ENCODE assay signal across 8 mouse cellular contexts in genomic region chr11:106065073-106065922, GRCm38 (mm10). TPM values are rescaled to one million over a fixed set of nuclear protein-coding genes. Genes with fewer than 3 reads are reported as not detected.
DNase-seq lines count a peak whose midpoint lies in the region; ATAC-seq and TF ChIP-seq lines count a peak whose summit lies in the region.

No protein-coding gene starts in this region.

- H3K9me3 ChIP-seq in heart, embryonic 15.5 days (replicated peaks) = no peaks in the 10 kb centered on the region
- no peaks in the 10 kb centered on the region for H3K9me3 ChIP-seq in hindbrain, embryonic 15.5 days
- H3K9me3 ChIP-seq in midbrain, embryonic 12.5 days = no peaks in the 10 kb centered on the region

- H3K4me2 ChIP-seq in heart, embryonic 15.5 days = peak overlapping the region; percentile 90
- peak overlapping the region; percentile 82 for H3K4me2 ChIP-seq in hindbrain, embryonic 15.5 days
- H3K4me2 ChIP-seq in midbrain, embryonic 12.5 days (replicated peaks) = peak overlapping the region; percentile 74

- WGBS in heart, embryonic 15.5 days = 42% methylated on average over 18 of the region's 18 CpGs
- WGBS in hindbrain, embryonic 15.5 days = 43% methylated on average over 18 of the region's 18 CpGs
- 44% methylated on average over 18 of the region's 18 CpGs for whole genome bisulfite sequencing in midbrain, embryonic 12.5 days

- H3K4me1 ChIP-seq in heart, embryonic 15.5 days (replicated peaks) = peaks cover 9% of the 10 kb centered on the region
- H3K4me1 ChIP-seq in bone marrow macrophage, adult 2 months (ENCODE audit: control insufficient read depth, insufficient read depth, low read length) = peaks cover 14% of the 10 kb centered on the region
- H3K4me1 ChIP-seq in hindbrain, embryonic 15.5 days (replicated peaks) = peaks cover 19% of the 10 kb centered on the region
- peaks cover 6% of the 10 kb centered on the region for H3K4me1 ChIP-seq in midbrain, embryonic 12.5 days

- H3K27me3 ChIP-seq in heart, embryonic 15.5 days = no peaks in the 10 kb centered on the region
- H3K27me3 ChIP-seq in hindbrain, embryonic 15.5 days = no peaks in the 10 kb centered on the region
- H3K27me3 ChIP-seq in midbrain, embryonic 12.5 days = no peaks in the 10 kb centered on the region

- H3K4me3 ChIP-seq in heart, embryonic 15.5 days = peak overlapping the region; percentile 98
- H3K4me3 ChIP-seq in bone marrow macrophage, adult 2 months (ENCODE audit: insufficient read depth, low read length) = peak overlapping the region; percentile 92
- H3K4me3 ChIP-seq in hindbrain, embryonic 15.5 days = peak overlapping the region; percentile 81
- H3K4me3 ChIP-seq in midbrain, embryonic 12.5 days = peak overlapping the region; percentile 87

- peak overlapping the region; percentile 94; the same call in 1 of the 2 replicates for H3K9ac ChIP-seq in heart, embryonic 15.5 days
- H3K9ac ChIP-seq in hindbrain, embryonic 15.5 days = peak overlapping the region; percentile 45
- peak overlapping the region; percentile 82; the same call in 1 of the 2 replicates for H3K9ac ChIP-seq in midbrain, embryonic 12.5 days (replicated peaks)

- no peak for TF ChIP-seq CTCF in bone marrow macrophage, adult 2 months (IDR thresholded peaks at IDR 0.05; ENCODE audit: low read depth, low read length)

- peak overlapping the region; percentile 93; the same call in 1 of the 2 replicates for H3K27ac ChIP-seq in heart, embryonic 15.5 days
- no peak overlapping the region for H3K27ac ChIP-seq in bone marrow macrophage, adult 2 months (ENCODE audit: insufficient read depth, low read depth, low read length)
- peak overlapping the region; percentile 89 for H3K27ac ChIP-seq in hindbrain, embryonic 15.5 days (replicated peaks)
- H3K27ac ChIP-seq in midbrain, embryonic 12.5 days (replicated peaks) = no peak overlapping the region

- ATAC-seq in heart, embryonic 15.5 days (replicated peaks; ENCODE audit: insufficient number of reproducible peaks, insufficient read depth, low FRiP score, low read depth) = no peak
- ATAC-seq in hindbrain, embryonic 15.5 days (ENCODE audit: low FRiP score, low read depth) = no peak
- no peak for ATAC-seq in midbrain, embryonic 12.5 days (ENCODE audit: low FRiP score, low read depth)

- DNase-seq in heart, postnatal 10 days = no peak
- DNase-seq in frontal cortex, postnatal 36 days (ENCODE audit: low spot score in 2 of 2) = no peak
- no peak for DNase-seq in spleen, postnatal 36 days (ENCODE audit: low spot score in 2 of 2)
- DNase-seq in left cerebral cortex, postnatal 36 days (ENCODE audit: low spot score in 2 of 2) = no peak

- H3K36me3 ChIP-seq in heart, embryonic 15.5 days = 0 out of 2 replicates have a peak, but pooled peaks cover 4% of the 10 kb centered on the region
- H3K36me3 ChIP-seq in hindbrain, embryonic 15.5 days = no peaks in the 10 kb centered on the region
- no peaks in the 10 kb centered on the region for H3K36me3 ChIP-seq in midbrain, embryonic 12.5 days

- TF ChIP-seq POLR2A in bone marrow macrophage, adult 2 months (IDR thresholded peaks at IDR 0.05; ENCODE audit: borderline replicate concordance, low read depth, low read length) = no peak

- intact Hi-C loops in heart, postnatal 10 days (cut with DNase I) = no loop called here
- intact Hi-C loops in left cerebral cortex, postnatal 36 days (cut with DNase I) = no loop called here

RNA-seq across cellular contexts. Expression of gene Taco1, which starts 0.6 kb away (rescaled TPM):
- polyA plus RNA-seq in heart, embryonic 15.5 days (2015; fragmentation: Nextera tagmentation; extraction: Ambion mirVana) = 10.1 and 11.5 TPM in 2 replicates
- total RNA-seq in heart, postnatal 10 days (2021) = 10 to 100 TPM; 49.4 to 50.1 TPM
- polyA plus RNA-seq in bone marrow macrophage, adult 2 months (2012; ENCODE audit: insufficient read depth, insufficient read length, missing spikeins) = 7.2 and 7.6 TPM in 2 replicates
- 7.1 and 7.6 TPM in 2 replicates for polyA plus RNA-seq in hindbrain, embryonic 15.5 days (2015; fragmentation: Nextera tagmentation; extraction: Ambion mirVana)
- 9.8 and 10.4 TPM in 2 replicates for polyA plus RNA-seq in midbrain, embryonic 12.5 days (2016; fragmentation: Nextera tagmentation; extraction: Ambion mirVana)
- total RNA-seq in left cerebral cortex, postnatal 36 days (2021) = 10 to 100 TPM; 17.2 to 20.3 TPM

RNA-seq across cellular contexts. Expression of gene Map3k3, which starts 19.1 kb away (rescaled TPM):
- polyA plus RNA-seq in heart, embryonic 15.5 days (2015; fragmentation: Nextera tagmentation; extraction: Ambion mirVana) = 19.2 and 24.9 TPM in 2 replicates
- total RNA-seq in heart, postnatal 10 days (2021) = 10 to 100 TPM; 50.5 to 50.6 TPM
- polyA plus RNA-seq in bone marrow macrophage, adult 2 months (2012; ENCODE audit: insufficient read depth, insufficient read length, missing spikeins) = 67.0 and 70.9 TPM in 2 replicates
- polyA plus RNA-seq in hindbrain, embryonic 15.5 days (2015; fragmentation: Nextera tagmentation; extraction: Ambion mirVana) = 13.2 and 14.1 TPM in 2 replicates
- polyA plus RNA-seq in midbrain, embryonic 12.5 days (2016; fragmentation: Nextera tagmentation; extraction: Ambion mirVana) = 25.4 and 25.8 TPM in 2 replicates
- 10 to 100 TPM; 26.9 to 28.4 TPM for total RNA-seq in left cerebral cortex, postnatal 36 days (2021)

RNA-seq across cellular contexts. Expression of gene Dcaf7, which starts 28.6 kb away (rescaled TPM):
- polyA plus RNA-seq in heart, embryonic 15.5 days (2015; fragmentation: Nextera tagmentation; extraction: Ambion mirVana) = 35.0 and 48.7 TPM in 2 replicates
- 10 to 100 TPM; 54.6 to 57.6 TPM for total RNA-seq in heart, postnatal 10 days (2021)
- 48.8 and 55.3 TPM in 2 replicates for polyA plus RNA-seq in bone marrow macrophage, adult 2 months (2012; ENCODE audit: insufficient read depth, insufficient read length, missing spikeins)
- polyA plus RNA-seq in hindbrain, embryonic 15.5 days (2015; fragmentation: Nextera tagmentation; extraction: Ambion mirVana) = 154 and 158 TPM in 2 replicates
- 122 and 126 TPM in 2 replicates for polyA plus RNA-seq in midbrain, embryonic 12.5 days (2016; fragmentation: Nextera tagmentation; extraction: Ambion mirVana)
- 100 to 1,000 TPM; 144 to 147 TPM for total RNA-seq in left cerebral cortex, postnatal 36 days (2021)

RNA-seq across cellular contexts. Expression of gene Kcnh6, which starts 57.4 kb away (rescaled TPM):
- polyA plus RNA-seq in heart, embryonic 15.5 days (2015; fragmentation: Nextera tagmentation; extraction: Ambion mirVana) = 0.08 and 0.46 TPM in 2 replicates
- under 1 TPM in 1 of 2 experiments, not detected in 1; 0.31 TPM for total RNA-seq in heart, postnatal 10 days (2021)
- polyA plus RNA-seq in bone marrow macrophage, adult 2 months (2012; ENCODE audit: insufficient read depth, insufficient read length, missing spikeins) = not detected in 2 replicates
- 2.2 and 2.5 TPM in 2 replicates for polyA plus RNA-seq in hindbrain, embryonic 15.5 days (2015; fragmentation: Nextera tagmentation; extraction: Ambion mirVana)
- polyA plus RNA-seq in midbrain, embryonic 12.5 days (2016; fragmentation: Nextera tagmentation; extraction: Ambion mirVana) = 0.50 and 0.56 TPM in 2 replicates
- 1 to 10 TPM; 2.1 to 2.2 TPM for total RNA-seq in left cerebral cortex, postnatal 36 days (2021)

Comparison
In these comparisons a context has a peak if more than half of its experiments do, and no peak if none do; other contexts are left out.
1. H3K27ac ChIP-seq: peak in heart, embryonic 15.5 days (single experiment) and hindbrain, embryonic 15.5 days (single experiment); none in bone marrow macrophage, adult 2 months (single experiment) and midbrain, embryonic 12.5 days (single experiment).
2. Peak in every context shown above with its lines, with median percentiles within 50 percentile points of each other: H3K4me2 ChIP-seq, H3K4me3 ChIP-seq and H3K9ac ChIP-seq.